Mouse (Mus musculus) cerebellum, adult 2 months (tissue): ENCODE measurements around the gene D830030K20Rik. TPM values are rescaled to one million over a fixed set of nuclear protein-coding genes. Genes with fewer than 3 reads are reported as not detected.
"Not testable (repeated sequence)": the region's sequence is repeated elsewhere in the genome, so short reads cannot be mapped to it uniquely, and the experiment has no call there.

ENCODE experiments used
- DNase-seq, 2 experiments: peaks; one replicate each; pipeline ENCODE4 v3.0.0; 2021
- H3K27ac ChIP-seq: fragments of 200-500 bp; 2 replicates; pipeline ENCODE4 v1.5.1; 2012; ENCODE audit warnings: low read length, control low read depth, inconsistent platforms; ENCODE audit not compliant: insufficient read depth
- H3K27me3 ChIP-seq: fragments of 200-500 bp; 2 replicates; pipeline ENCODE4 v1.6.1; 2012; ENCODE audit warnings: inconsistent platforms, mild to moderate bottlenecking, low read length, moderate library complexity; ENCODE audit not compliant: control insufficient read depth, insufficient read depth
- H3K4me1 ChIP-seq: fragments of 200-500 bp; 2 replicates; pipeline ENCODE4 v1.6.1; 2011; ENCODE audit warnings: low read length; ENCODE audit not compliant: control insufficient read depth, insufficient read depth
- H3K4me3 ChIP-seq: fragments of 200-500 bp; replicated peaks from 2 replicates; pipeline ENCODE3; 2011; ENCODE audit warnings: mild to moderate bottlenecking, low read depth, low read length, control low read depth; ENCODE audit not compliant: insufficient read depth
- CTCF ChIP-seq: fragments of 200-500 bp; IDR thresholded peaks from 2 replicates; pipeline ENCODE4 v1.5.1; 2011; ENCODE audit warnings: low read depth, mild to moderate bottlenecking, control low read depth, low read length, moderate library complexity, borderline replicate concordance; ENCODE audit not compliant: insufficient read depth
- WGBS: fragments of 180-500 bp; shearing (Covaris S2); methylation state at CpG from one replicate; pipeline ENCODE4 v1.1.7; 2018; 5-methylcytosine and 5-hydroxymethylcytosine counted together
- polyA plus RNA-seq: library from polyadenylated mRNA; depleted of rRNA; stranded (reverse); fragments of >200 nt; gene quantifications from 2 replicates; pipeline ENCODE4 v1.2.3, GENCODE M21; 2012; rRNA removed

Gene D830030K20Rik
- polyA plus RNA-seq, result 7.8 and 9.7 TPM in 2 replicates

DNA sequence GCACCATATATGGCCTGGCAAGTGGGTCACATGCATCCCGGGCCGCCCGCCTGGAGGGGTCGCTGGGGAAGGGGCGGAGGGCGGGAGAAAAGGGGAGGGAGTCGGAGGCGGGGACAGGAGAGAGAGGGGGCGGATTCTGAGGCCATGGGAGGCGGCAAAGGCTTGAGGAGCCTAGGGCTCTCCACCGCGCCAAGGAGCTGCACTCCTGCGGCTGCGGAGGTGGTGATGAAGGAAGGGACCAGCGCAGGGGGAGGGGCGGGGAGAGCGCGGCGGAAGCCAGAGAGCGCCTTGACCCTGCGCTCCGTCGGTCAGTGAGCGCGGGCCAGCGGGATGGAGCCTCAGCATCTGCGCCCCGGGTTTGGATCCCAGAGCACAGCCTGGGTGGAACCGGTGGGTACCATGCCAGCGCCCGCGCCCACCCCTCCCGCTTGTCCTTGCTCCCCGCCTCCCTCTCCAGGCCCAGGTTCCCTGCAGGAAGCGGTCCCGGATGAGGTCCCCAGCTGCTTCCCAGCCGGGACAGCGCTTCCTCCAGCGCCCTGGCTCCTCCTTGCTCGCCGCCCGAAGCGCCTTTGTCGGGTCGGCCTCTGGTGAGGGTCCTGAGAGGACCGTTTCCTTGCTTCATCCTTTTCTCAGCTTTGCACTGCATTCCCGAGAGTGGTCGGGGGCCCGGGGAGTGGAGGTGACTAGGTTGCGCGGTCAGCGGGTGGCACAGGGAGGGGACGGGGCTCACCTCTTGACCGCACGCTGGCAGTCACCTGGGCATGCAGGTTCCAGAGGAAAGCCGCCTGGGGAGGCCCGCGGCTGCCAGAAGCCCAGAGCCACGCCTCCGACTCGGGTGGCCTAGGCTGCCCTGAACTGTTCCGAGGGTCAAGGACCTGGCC lies at the start of gene D830030K20Rik:
Gene D830030K20Rik (plus strand): TSS at position 217 of the 881 bp plus-strand sequence.
- DNase-seq, result peak; percentile 1 to 18
- WGBS, result 0% methylated on average over 26 of the region's 62 CpGs
- not testable (repeated sequence) for H3K27me3 ChIP-seq, H3K27ac ChIP-seq, H3K4me3 ChIP-seq, H3K4me1 ChIP-seq

DNA sequence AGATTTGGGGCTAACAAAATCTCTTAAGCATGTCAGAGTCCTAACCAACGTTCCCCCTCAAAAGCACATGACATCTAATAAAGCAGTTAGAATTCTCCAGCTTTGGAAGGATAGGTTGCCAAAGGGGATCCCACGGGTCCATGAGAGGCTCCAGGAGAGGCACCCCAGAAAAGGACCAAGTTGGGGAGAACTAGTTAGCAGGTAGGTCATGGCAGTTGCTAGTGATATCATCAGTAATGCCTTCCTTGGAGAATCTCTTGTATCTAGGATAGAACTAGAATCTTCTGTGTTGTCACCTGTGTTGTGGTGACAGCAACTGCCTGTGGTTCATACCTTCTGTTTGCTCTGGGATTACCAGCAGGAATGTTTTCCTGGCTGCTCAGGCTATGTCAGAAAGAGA lies 20.3 kb upstream of the D830030K20Rik start, which contains the start of gene Gm5795:
Gene Gm5795 (plus strand): TSS at position 301 of the 400 bp plus-strand sequence.
- not testable (repeated sequence) for H3K4me3 ChIP-seq, H3K4me1 ChIP-seq, DNase-seq, H3K27ac ChIP-seq, H3K27me3 ChIP-seq
- WGBS, result no CpG with 5 or more reads among the region's 2 CpGs

DNA sequence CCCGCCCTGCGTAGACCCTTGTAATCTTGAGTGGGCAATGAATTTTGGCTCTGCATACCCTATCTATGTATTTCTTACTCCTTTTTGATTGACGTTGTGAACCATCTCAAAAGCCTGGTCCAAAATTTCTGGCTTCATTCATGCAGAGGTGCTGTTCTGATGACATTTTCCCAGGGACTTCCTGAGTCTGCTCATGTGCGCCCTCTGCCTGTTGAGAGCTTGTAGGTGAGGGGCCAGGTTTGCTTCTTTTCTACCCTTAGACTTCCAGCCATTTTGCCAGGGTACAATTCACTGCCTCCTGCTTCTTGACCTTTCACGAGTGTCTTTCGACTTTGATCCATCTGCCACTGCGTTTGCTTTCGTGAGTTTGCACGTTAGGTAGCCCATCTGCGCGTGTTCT lies 1.1 kb downstream of the D830030K20Rik start:
- peak; percentile 6 to 22 for DNase-seq
- not testable (repeated sequence) for H3K27me3 ChIP-seq, H3K27ac ChIP-seq, H3K4me1 ChIP-seq, H3K4me3 ChIP-seq
- TF ChIP-seq CTCF, result peak; percentile 13; the same call in 1 of the 2 replicates
- 15% methylated on average over 9 of the region's 11 CpGs for WGBS

DNA sequence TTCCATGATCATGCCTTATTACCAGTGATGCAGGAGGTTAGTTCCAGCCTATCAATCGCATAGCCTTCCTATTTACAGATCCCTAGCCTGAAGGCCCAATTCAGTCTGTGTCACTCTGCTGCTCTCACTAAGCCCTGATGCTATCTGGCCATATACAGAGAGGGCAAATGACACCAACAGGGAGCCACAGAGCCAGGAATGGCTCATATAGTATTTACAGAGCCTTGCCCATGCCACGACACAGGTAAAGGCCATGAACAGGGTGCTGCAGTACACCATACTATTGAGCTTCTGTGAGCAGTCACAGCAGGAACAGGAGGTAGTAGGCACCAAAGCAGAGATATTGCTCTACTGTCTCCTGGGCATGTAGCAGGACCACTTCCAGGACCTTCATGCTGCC lies 54.2 kb downstream of the D830030K20Rik start:
- 80% methylated on average over 2 of the region's 2 CpGs for WGBS
- H3K4me3 ChIP-seq, H3K27ac ChIP-seq, DNase-seq, H3K4me1 ChIP-seq, H3K27me3 ChIP-seq: not testable (repeated sequence)

Other genes starting within 250 kb of the D830030K20Rik start
- gene Gm2888, start 178.5 kb upstream of the D830030K20Rik start, polyA plus RNA-seq, result not detected in 2 replicates
- gene Gm2897, start 159.2 kb upstream of the D830030K20Rik start, polyA plus RNA-seq, result 2.3 and 2.6 TPM in 2 replicates
- gene Gm10340, start 74.5 kb upstream of the D830030K20Rik start, polyA plus RNA-seq, result not detected in 2 replicates
- 0.33 and 0.49 TPM in 2 replicates for gene Gm5795, start 20.2 kb upstream of the D830030K20Rik start, polyA plus RNA-seq
- gene Gm2956, start 124.1 kb downstream of the D830030K20Rik start, polyA plus RNA-seq, result not detected in 2 replicates
- gene Gm10413, start 186.6 kb downstream of the D830030K20Rik start, polyA plus RNA-seq, result not detected in 2 replicates
- 1.9 and 3.0 TPM in 2 replicates for gene Gm10409, start 204.1 kb downstream of the D830030K20Rik start, polyA plus RNA-seq
- 1.1 and 1.3 TPM in 2 replicates for gene Gm3005, start 219.6 kb downstream of the D830030K20Rik start, polyA plus RNA-seq
- not detected in 2 replicates for gene Gm10408, start 240.9 kb downstream of the D830030K20Rik start, polyA plus RNA-seq